Mouse (Mus musculus) heart, postnatal 0 days (tissue): ENCODE measurements around the gene Rnf111. TPM values are rescaled to one million over a fixed set of nuclear protein-coding genes. Genes with fewer than 3 reads are reported as not detected.

ENCODE experiments used
- ATAC-seq: fragments of 200-750 bp; cut with Nextera tagmentation; 2 replicates; pipeline ENCODE4 v1.8.0; 2017; ENCODE audit warnings: low read depth, moderate number of reproducible peaks, moderate library complexity; ENCODE audit not compliant: insufficient read depth
- DNase-seq: peaks from one replicate; pipeline ENCODE4 v3.0.0-alpha.2; 2016; ENCODE audit warnings: low spot score
- H3K27ac ChIP-seq: fragments of 300-500 bp; sonication (generic); 2 replicates; pipeline ENCODE4 v1.5.1; 2014; ENCODE audit warnings: low read depth, mild to moderate bottlenecking
- H3K27me3 ChIP-seq: fragments of 300-500 bp; sonication (generic); 2 replicates; pipeline ENCODE4 v1.6.1; 2014; ENCODE audit warnings: low read length, mixed read lengths; ENCODE audit not compliant: control insufficient read depth, insufficient read depth
- H3K36me3 ChIP-seq: fragments of 300-500 bp; sonication (generic); replicated peaks from 2 replicates; pipeline ENCODE4 v1.6.1; 2014; ENCODE audit warnings: low read length, mixed read lengths; ENCODE audit not compliant: control insufficient read depth, insufficient read depth
- H3K4me1 ChIP-seq: fragments of 300-500 bp; sonication (generic); 2 replicates; pipeline ENCODE4 v1.6.1; 2014; ENCODE audit warnings: antibody characterized with exemption; ENCODE audit not compliant: control insufficient read depth, insufficient read depth
- H3K4me2 ChIP-seq: fragments of 300-500 bp; sonication (generic); 2 replicates; pipeline ENCODE4 v1.6.1; 2014; ENCODE audit warnings: low read depth, mild to moderate bottlenecking, low read length, moderate library complexity
- H3K4me3 ChIP-seq: fragments of 300-500 bp; sonication (generic); 2 replicates; pipeline ENCODE4 v1.5.1; 2014; ENCODE audit warnings: low read depth, low read length
- H3K9ac ChIP-seq: fragments of 300-500 bp; sonication (generic); replicated peaks from 2 replicates; pipeline ENCODE4 v1.6.1; 2014; ENCODE audit warnings: low read depth, low read length, mixed read lengths
- H3K9me3 ChIP-seq: fragments of 300-500 bp; sonication (generic); replicated peaks from 2 replicates; pipeline ENCODE4 v1.6.1; 2016; ENCODE audit warnings: low read length; ENCODE audit not compliant: control insufficient read depth
- CTCF ChIP-seq: IDR thresholded peaks from 2 replicates; pipeline ENCODE4 v1.5.1; 2016; ENCODE audit warnings: antibody characterized with exemption, control low read depth, low read depth
- EP300 ChIP-seq: IDR thresholded peaks from 2 replicates; pipeline ENCODE4 v1.6.1; 2016; ENCODE audit warnings: antibody characterized with exemption, low read depth
- WGBS: fragments of 180-500 bp; shearing (Covaris S2); extraction: QIAGEN DNeasy Blood & Tissue Kit; methylation state at CpG from one replicate; pipeline ENCODE4 v1.1.7; 2014; 5-methylcytosine and 5-hydroxymethylcytosine counted together
- polyA plus RNA-seq: library from polyadenylated mRNA; unstranded; fragments of >200 nt; fragmentation: Nextera tagmentation; extraction: Ambion mirVana; gene quantifications from 2 replicates; pipeline ENCODE4 v1.2.1, GENCODE M21; 2015
- total RNA-seq: library from RNA; depleted of rRNA; stranded (reverse); fragments of >200 nt; gene quantifications from 2 replicates; pipeline ENCODE4 v1.2.3, GENCODE M21; 2014; ENCODE audit warnings: low replicate concordance

Gene Rnf111
- total and polyA plus RNA-seq, 2 experiments from 2014 or later: 12.0 to 26.8 TPM

DNA sequence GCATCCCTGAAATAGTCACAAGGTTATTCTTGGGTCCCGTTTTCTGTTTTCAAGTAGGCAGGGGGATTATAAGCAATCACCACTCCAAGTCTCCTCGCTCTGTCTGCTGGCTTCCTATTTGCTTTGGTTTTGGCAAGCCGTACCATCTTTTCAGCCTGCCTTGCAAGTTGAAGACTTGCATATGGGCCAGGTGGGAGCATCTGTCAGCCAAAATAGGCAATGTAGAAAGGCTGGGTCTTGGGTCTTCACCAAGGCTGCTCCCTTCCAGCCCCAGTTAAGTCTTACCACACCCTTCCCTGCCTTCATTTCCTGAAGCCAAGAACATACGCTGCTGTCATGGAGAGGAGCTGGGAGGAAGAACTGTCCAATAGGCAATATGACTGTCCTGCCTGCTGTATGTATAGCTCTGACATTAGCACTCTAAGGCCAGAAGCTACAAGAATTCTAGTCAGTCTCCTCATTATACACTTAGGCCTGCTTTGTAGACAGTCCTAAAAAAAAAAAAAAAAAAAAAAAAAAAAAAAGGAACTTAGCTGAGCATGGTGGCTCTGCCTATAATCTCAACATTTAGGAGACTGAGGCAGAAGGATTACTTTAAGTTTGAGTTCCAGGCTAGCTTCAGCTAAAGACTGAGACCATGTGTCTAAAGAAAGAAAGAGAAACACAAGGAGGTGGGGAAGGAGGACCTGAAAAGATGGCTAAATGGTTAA lies 116.0 kb downstream of the Rnf111 start:
- H3K4me2 ChIP-seq: no peak overlapping the region
- H3K4me1 ChIP-seq: no peaks in the 10 kb centered on the region
- no peaks in the 10 kb centered on the region for H3K27me3 ChIP-seq
- H3K9me3 ChIP-seq: no peaks in the 10 kb centered on the region
- H3K4me3 ChIP-seq: no peak overlapping the region
- H3K27ac ChIP-seq: no peak overlapping the region
- TF ChIP-seq CTCF (no peak), EP300 (no peak)
- DNase-seq (no peak), ATAC-seq (no peak)
- no peak overlapping the region for H3K9ac ChIP-seq
- WGBS: 79% methylated on average over 4 of the region's 4 CpGs
- peaks cover 29% of the 10 kb centered on the region for H3K36me3 ChIP-seq

GRCm38 (mm10) chr9:70384958-70385728 lies 118.4 kb downstream of the Rnf111 start:
- Histone ChIP-seq H3K9me3 (no peaks in the 10 kb centered on the region), H3K4me2 (no peak overlapping the region), H3K9ac (no peak overlapping the region), H3K4me1 (no peaks in the 10 kb centered on the region), H3K4me3 (no peak overlapping the region), H3K27ac (no peak overlapping the region), H3K36me3 (peaks cover 32% of the 10 kb centered on the region), H3K27me3 (no peaks in the 10 kb centered on the region)
- no peak for ATAC-seq
- DNase-seq: no peak
- TF ChIP-seq EP300 (no peak), CTCF (no peak)
- WGBS: 78% methylated on average over 18 of the region's 18 CpGs

DNA sequence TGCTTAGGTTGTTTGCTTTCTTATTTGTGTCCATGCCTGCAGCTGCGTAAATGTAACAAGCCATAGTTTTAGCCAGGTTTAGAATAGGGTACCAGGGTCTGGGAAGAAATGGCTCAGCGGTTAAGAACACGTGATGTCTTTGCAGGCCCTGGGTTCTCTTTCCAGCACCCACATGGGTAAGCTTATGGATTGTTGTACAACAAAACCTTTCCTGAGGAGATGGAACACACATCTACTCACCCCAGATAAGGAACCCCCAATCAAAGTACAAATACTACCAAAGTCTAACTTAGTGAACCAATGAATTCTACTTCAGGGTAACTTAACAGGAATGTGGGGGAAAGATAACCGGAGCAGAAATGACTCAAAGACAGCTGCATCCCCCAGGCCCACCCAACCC lies 119.0 kb downstream of the Rnf111 start:
- WGBS: 96% methylated on average over 4 of the region's 4 CpGs
- Histone ChIP-seq H3K9ac (no peak overlapping the region), H3K4me1 (no peaks in the 10 kb centered on the region), H3K4me2 (no peak overlapping the region), H3K9me3 (no peaks in the 10 kb centered on the region), H3K4me3 (no peak overlapping the region), H3K36me3 (peaks cover 32% of the 10 kb centered on the region), H3K27me3 (no peaks in the 10 kb centered on the region), H3K27ac (no peak overlapping the region)
- DNase-seq (no peak), ATAC-seq (no peak)
- TF ChIP-seq CTCF: no peak
- TF ChIP-seq EP300: no peak

DNA sequence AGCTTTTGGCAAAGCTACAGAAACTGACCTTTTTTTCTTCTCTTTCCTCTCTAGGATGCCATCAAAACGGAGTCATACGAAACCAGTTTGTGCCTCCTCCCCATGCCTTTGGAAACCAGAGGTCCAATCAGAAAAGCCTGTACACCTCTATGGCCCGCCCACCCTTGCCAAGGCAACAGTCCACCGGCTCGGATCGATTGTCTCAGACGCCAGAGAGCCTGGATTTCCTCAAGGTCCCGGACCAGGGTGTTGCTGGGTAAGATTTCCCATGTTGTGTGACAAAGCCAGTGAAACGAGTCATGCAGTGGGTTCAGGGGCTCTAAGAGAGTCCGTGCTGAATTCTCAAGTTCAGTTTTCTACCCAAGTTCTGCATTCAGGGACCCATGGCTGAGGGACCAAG lies 119.8 kb downstream of the Rnf111 start:
- peaks cover 35% of the 10 kb centered on the region for H3K36me3 ChIP-seq
- WGBS: 74% methylated on average over 10 of the region's 10 CpGs

DNA sequence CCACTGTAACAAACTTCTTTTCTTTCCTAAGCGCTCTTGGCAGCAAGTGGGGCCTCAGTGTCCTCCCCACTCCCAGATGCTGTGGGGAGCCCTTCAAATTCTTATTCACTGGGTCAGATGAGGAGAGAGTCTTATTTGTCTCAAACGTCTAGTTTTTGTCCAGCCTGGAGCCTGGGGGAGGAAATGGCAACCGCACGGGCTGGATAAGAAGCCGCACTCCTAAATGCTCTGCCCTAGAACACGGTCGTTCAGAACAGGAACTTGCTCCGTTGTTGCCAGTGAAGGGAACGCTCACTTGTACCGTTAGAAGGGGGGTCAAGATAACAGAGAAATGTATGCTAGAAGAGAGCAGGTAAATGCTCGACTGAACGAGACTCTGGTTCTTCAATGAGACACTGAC lies 121.4 kb downstream of the Rnf111 start:
- no peaks in the 10 kb centered on the region for H3K4me1 ChIP-seq
- no peak for TF ChIP-seq EP300
- no peak for TF ChIP-seq CTCF
- H3K9ac ChIP-seq: no peak overlapping the region
- WGBS: 58% methylated on average over 12 of the region's 12 CpGs
- peaks cover 50% of the 10 kb centered on the region for H3K36me3 ChIP-seq
- H3K4me2 ChIP-seq: no peak overlapping the region
- DNase-seq (no peak), ATAC-seq (no peak)
- no peak overlapping the region for H3K27ac ChIP-seq
- peaks cover 3% of the 10 kb centered on the region; the same call in 1 of the 2 replicates for H3K9me3 ChIP-seq
- no peaks in the 10 kb centered on the region for H3K27me3 ChIP-seq
- H3K4me3 ChIP-seq: no peak overlapping the region

More for the DNA sequence above, 119.8 kb downstream of the Rnf111 start:
- Histone ChIP-seq H3K9ac (no peak overlapping the region), H3K9me3 (no peaks in the 10 kb centered on the region), H3K4me1 (no peaks in the 10 kb centered on the region), H3K27ac (no peak overlapping the region), H3K4me2 (no peak overlapping the region), H3K4me3 (no peak overlapping the region), H3K27me3 (no peaks in the 10 kb centered on the region)
- ATAC-seq (no peak), DNase-seq (no peak)
- no peak for TF ChIP-seq CTCF
